Mouse (Mus musculus): Measurements from ENCODE around the gene Mapkbp1. TPM values are rescaled to one million over a fixed set of nuclear protein-coding genes. Genes with fewer than 3 reads are reported as not detected.
A peak's percentile ranks its signal among the peaks of the same experiment; 100 is the strongest.

Mapkbp1 gene
- polyA plus RNA-seq, 1 experiment from 2014 or later, result 4.0 TPM

- no peak for DNase-seq (ENCODE audit: low spot score)
- Histone ChIP-seq H3K27me3 (replicated peaks; ENCODE audit: low read depth, poor library complexity, severe bottlenecking) (no peaks in the 10 kb centered on the region), H3K4me3 (no peak overlapping the region), H3K36me3 (replicated peaks) (peaks cover 53% of the 10 kb centered on the region), H3K9me3 (no peaks in the 10 kb centered on the region), H3K4me1 (no peaks in the 10 kb centered on the region), H3K27ac (replicated peaks) (no peak overlapping the region)
- WGBS, result 95% methylated on average over 2 of the region's 2 CpGs
Measured at GRCm38 (mm10) chr2:120013831-120014486, 41.5 kb downstream of the Mapkbp1 start.

- 92% methylated on average over 4 of the region's 4 CpGs for WGBS
- no peaks in the 10 kb centered on the region for H3K27me3 ChIP-seq (replicated peaks; ENCODE audit: low read depth, poor library complexity, severe bottlenecking)
- no peak overlapping the region for H3K27ac ChIP-seq (replicated peaks)
Measured at GRCm38 (mm10) chr2:120015882-120016281, 43.4 kb downstream of the Mapkbp1 start.

GRCm38 (mm10) chr2:120017599-120017998, 45.1 kb downstream of the Mapkbp1 start:
- H3K27me3 ChIP-seq (replicated peaks; ENCODE audit: low read depth, poor library complexity, severe bottlenecking), result no peaks in the 10 kb centered on the region
- no peaks in the 10 kb centered on the region for H3K9me3 ChIP-seq
- no peak for DNase-seq (ENCODE audit: low spot score)
- WGBS, result 92% methylated on average over 12 of the region's 12 CpGs
- no peak overlapping the region for H3K27ac ChIP-seq (replicated peaks)
- no peaks in the 10 kb centered on the region for H3K4me1 ChIP-seq
- peaks cover 87% of the 10 kb centered on the region for H3K36me3 ChIP-seq (replicated peaks)
- no peak overlapping the region for H3K4me3 ChIP-seq

More at GRCm38 (mm10) chr2:120015882-120016281, 43.4 kb downstream of the Mapkbp1 start:
- no peaks in the 10 kb centered on the region for H3K9me3 ChIP-seq
- DNase-seq (ENCODE audit: low spot score), result no peak
- H3K36me3 ChIP-seq (replicated peaks), result peaks cover 72% of the 10 kb centered on the region
- H3K4me1 ChIP-seq, result no peaks in the 10 kb centered on the region
- no peak overlapping the region for H3K4me3 ChIP-seq

GRCm38 (mm10) chr2:120024337-120024736, 51.8 kb downstream of the Mapkbp1 start:
- H3K9me3 ChIP-seq, result no peaks in the 10 kb centered on the region
- no peak overlapping the region for H3K27ac ChIP-seq (replicated peaks)
- H3K27me3 ChIP-seq (replicated peaks; ENCODE audit: low read depth, poor library complexity, severe bottlenecking), result no peaks in the 10 kb centered on the region
- H3K4me3 ChIP-seq, result no peak overlapping the region
- 91% methylated on average over 5 of the region's 5 CpGs for WGBS
- peaks cover 18% of the 10 kb centered on the region for H3K4me1 ChIP-seq
- no peak for DNase-seq (ENCODE audit: low spot score)
- H3K36me3 ChIP-seq (replicated peaks), result peaks cover 74% of the 10 kb centered on the region

- Histone ChIP-seq H3K9me3 (no peaks in the 10 kb centered on the region), H3K4me1 (peaks cover 18% of the 10 kb centered on the region), H3K36me3 (replicated peaks) (peaks cover 74% of the 10 kb centered on the region), H3K4me3 (peak within 1 kb of the TSS; percentile 88), H3K27ac (replicated peaks) (peak within 1 kb of the TSS; percentile 93), H3K27me3 (replicated peaks; ENCODE audit: low read depth, poor library complexity, severe bottlenecking) (no peaks in the 10 kb centered on the region)
- WGBS, result 5% methylated on average over 50 of the region's 50 CpGs
- peak; percentile 92 for DNase-seq (ENCODE audit: low spot score)
Measured at GRCm38 (mm10) chr2:120026984-120027949, 54.8 kb downstream of the Mapkbp1 start, which contains the start of the genes Jmjd7 and Gm28042. Jmjd7 (plus strand) TSS chr2:120027483. Gm28042 (plus strand) TSS chr2:120027493.

GRCm38 (mm10) chr2:120027950-120028331, 55.4 kb downstream of the Mapkbp1 start:
- Histone ChIP-seq H3K36me3 (replicated peaks) (peaks cover 74% of the 10 kb centered on the region), H3K9me3 (no peaks in the 10 kb centered on the region), H3K27ac (replicated peaks) (peak overlapping the region; percentile 93), H3K27me3 (replicated peaks; ENCODE audit: low read depth, poor library complexity, severe bottlenecking) (no peaks in the 10 kb centered on the region), H3K4me1 (peaks cover 18% of the 10 kb centered on the region), H3K4me3 (peak overlapping the region; percentile 88)
- WGBS, result 50% methylated on average over 3 of the region's 3 CpGs
- peak; percentile 54 for DNase-seq (ENCODE audit: low spot score)

- 87% methylated on average over 8 of the region's 8 CpGs for WGBS
- Histone ChIP-seq H3K27ac (replicated peaks) (no peak overlapping the region), H3K9me3 (no peaks in the 10 kb centered on the region), H3K27me3 (replicated peaks; ENCODE audit: low read depth, poor library complexity, severe bottlenecking) (no peaks in the 10 kb centered on the region), H3K36me3 (replicated peaks) (peaks cover 69% of the 10 kb centered on the region), H3K4me3 (no peak overlapping the region), H3K4me1 (peaks cover 18% of the 10 kb centered on the region)
- DNase-seq (ENCODE audit: low spot score), result no peak
Measured at GRCm38 (mm10) chr2:120030380-120030779, 57.9 kb downstream of the Mapkbp1 start.

- 92% methylated on average over 12 of the region's 12 CpGs for WGBS
Measured at GRCm38 (mm10) chr2:120032726-120033467, 60.4 kb downstream of the Mapkbp1 start, which contains the start of gene Pla2g4b. Pla2g4b (plus strand) TSS chr2:120033417.

GRCm38 (mm10) chr2:120033726-120034125, 61.2 kb downstream of the Mapkbp1 start:
- H3K4me3 ChIP-seq, result no peak overlapping the region
- peaks cover under 1% of the 10 kb centered on the region; the same call in 1 of the 2 replicates for H3K4me1 ChIP-seq
- no peak for DNase-seq (ENCODE audit: low spot score)
- no peak overlapping the region for H3K27ac ChIP-seq (replicated peaks)
- WGBS, result 92% methylated on average over 5 of the region's 5 CpGs
- H3K9me3 ChIP-seq, result no peaks in the 10 kb centered on the region
- H3K36me3 ChIP-seq (replicated peaks), result peaks cover 93% of the 10 kb centered on the region
- no peaks in the 10 kb centered on the region for H3K27me3 ChIP-seq (replicated peaks; ENCODE audit: low read depth, poor library complexity, severe bottlenecking)

More at GRCm38 (mm10) chr2:120032726-120033467, 60.4 kb downstream of the Mapkbp1 start, which contains the start of gene Pla2g4b:
- no peak within 1 kb of the TSS for H3K4me3 ChIP-seq
- no peaks in the 10 kb centered on the region for H3K9me3 ChIP-seq
- H3K4me1 ChIP-seq, result peaks cover 8% of the 10 kb centered on the region
- H3K27me3 ChIP-seq (replicated peaks; ENCODE audit: low read depth, poor library complexity, severe bottlenecking), result no peaks in the 10 kb centered on the region
- H3K36me3 ChIP-seq (replicated peaks), result peaks cover 85% of the 10 kb centered on the region
- no peak for DNase-seq (ENCODE audit: low spot score)
- no peak within 1 kb of the TSS for H3K27ac ChIP-seq (replicated peaks)

GRCm38 (mm10) chr2:120037744-120038143, 65.2 kb downstream of the Mapkbp1 start:
- no peak for DNase-seq (ENCODE audit: low spot score)
- Histone ChIP-seq H3K9me3 (no peaks in the 10 kb centered on the region), H3K36me3 (replicated peaks) (peaks cover 94% of the 10 kb centered on the region), H3K4me1 (no peaks in the 10 kb centered on the region; the same call in 1 of the 2 replicates), H3K27ac (replicated peaks) (no peak overlapping the region), H3K27me3 (replicated peaks; ENCODE audit: low read depth, poor library complexity, severe bottlenecking) (no peaks in the 10 kb centered on the region), H3K4me3 (no peak overlapping the region)
- WGBS, result 92% methylated on average over 9 of the region's 9 CpGs

GRCm38 (mm10) chr2:120040991-120041390, 68.5 kb downstream of the Mapkbp1 start:
- no peak for DNase-seq (ENCODE audit: low spot score)
- Histone ChIP-seq H3K27ac (replicated peaks) (no peak overlapping the region), H3K9me3 (no peaks in the 10 kb centered on the region), H3K27me3 (replicated peaks; ENCODE audit: low read depth, poor library complexity, severe bottlenecking) (no peaks in the 10 kb centered on the region), H3K4me1 (peaks cover 12% of the 10 kb centered on the region), H3K36me3 (replicated peaks) (peaks cover 73% of the 10 kb centered on the region), H3K4me3 (no peak overlapping the region)
- WGBS, result 89% methylated on average over 5 of the region's 5 CpGs

- H3K4me1 ChIP-seq, result peaks cover 19% of the 10 kb centered on the region
- no peak overlapping the region for H3K4me3 ChIP-seq
- H3K9me3 ChIP-seq, result no peaks in the 10 kb centered on the region
- peak; percentile 20 for DNase-seq (ENCODE audit: low spot score)
- no peak overlapping the region for H3K27ac ChIP-seq (replicated peaks)
- H3K27me3 ChIP-seq (replicated peaks; ENCODE audit: low read depth, poor library complexity, severe bottlenecking), result peaks cover 11% of the 10 kb centered on the region; the same call in 1 of the 2 replicates
- peaks cover 41% of the 10 kb centered on the region for H3K36me3 ChIP-seq (replicated peaks)
- 62% methylated on average over 4 of the region's 4 CpGs for WGBS
Measured at GRCm38 (mm10) chr2:120044101-120044603, 71.7 kb downstream of the Mapkbp1 start.

All from embryonic facial prominence, embryonic 10.5 days (tissue).